Mouse (Mus musculus): ENCODE results near the gene Ankrd22.

Ankrd22 gene

GRCm38 (mm10) chr19:34180316-34180715, 14.5 kb upstream of the Ankrd22 start:
- no peak for DNase-seq (ENCODE audit: low read depth)

GRCm38 (mm10) chr19:34179136-34179535, 13.3 kb upstream of the Ankrd22 start:
- DNase-seq (ENCODE audit: low read depth), result no peak

GRCm38 (mm10) chr19:34174004-34174403, 8.2 kb upstream of the Ankrd22 start:
- no peak for DNase-seq (ENCODE audit: low read depth)

DNA sequence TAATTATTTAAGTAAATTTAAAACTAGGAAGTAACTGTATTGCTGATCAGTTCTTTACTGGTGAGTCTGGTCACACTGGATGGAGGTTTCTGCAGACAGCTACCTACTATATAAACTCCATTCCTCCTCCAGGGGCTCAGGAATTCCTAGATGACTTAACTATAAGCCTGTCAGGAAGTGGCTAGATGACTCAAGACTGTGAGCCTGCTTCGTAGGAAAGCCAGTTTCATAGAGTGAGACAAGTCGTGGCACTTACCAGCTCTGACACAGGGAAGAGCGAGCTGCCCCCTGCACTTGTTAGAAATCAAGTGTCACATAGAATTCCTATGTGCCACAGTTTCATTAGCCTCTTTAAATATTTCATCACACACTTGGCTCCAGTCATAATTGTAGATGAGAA, 5.3 kb upstream of the Ankrd22 start:
- no peak for DNase-seq (ENCODE audit: low read depth)

GRCm38 (mm10) chr19:34169121-34169520, 3.3 kb upstream of the Ankrd22 start:
- DNase-seq (ENCODE audit: low read depth), result no peak

- DNase-seq (ENCODE audit: low read depth), result no peak
Measured at GRCm38 (mm10) chr19:34167896-34168661, 2.2 kb upstream of the Ankrd22 start.

DNA sequence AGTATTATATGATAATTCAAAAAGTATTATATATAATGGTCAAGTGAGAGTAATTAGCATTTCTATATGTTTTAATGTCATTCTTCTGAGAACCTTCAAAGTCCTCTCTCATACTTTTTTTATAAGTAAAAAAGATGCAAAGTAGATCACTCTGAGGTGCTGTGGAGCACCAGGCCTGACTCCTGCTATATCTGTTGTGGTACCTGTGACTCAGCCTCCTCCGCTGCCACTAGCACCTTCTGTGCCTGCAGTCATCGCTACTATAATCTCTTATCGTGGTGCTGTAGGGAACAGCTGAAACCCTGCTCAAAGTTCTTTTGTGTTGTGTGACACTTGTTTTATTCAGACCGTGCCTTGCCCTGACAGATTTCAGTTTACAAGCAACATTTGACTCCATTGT, 533 bp upstream of the Ankrd22 start:
- no peak for DNase-seq (ENCODE audit: low read depth)

DNA sequence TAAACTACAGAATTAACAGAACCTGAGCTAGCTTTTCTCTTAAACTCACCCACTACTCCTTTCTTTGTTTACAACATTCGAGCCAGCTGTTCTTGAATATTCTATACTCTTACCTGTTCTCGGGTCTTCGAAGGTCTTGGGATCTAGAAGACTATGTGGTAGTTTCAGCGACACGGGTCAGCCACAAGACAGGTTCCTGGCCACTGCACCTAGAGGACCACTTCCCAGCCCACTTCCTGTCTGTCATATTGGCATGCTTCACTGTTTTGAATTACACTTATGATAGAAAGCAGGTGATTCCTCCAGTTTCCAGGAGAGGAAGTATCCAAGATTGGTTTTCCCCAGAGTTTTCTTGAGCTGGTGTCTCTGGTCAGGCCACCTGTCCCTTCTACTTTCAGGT, 3.2 kb downstream of the Ankrd22 start:
- no peak for DNase-seq (ENCODE audit: low read depth)

DNA sequence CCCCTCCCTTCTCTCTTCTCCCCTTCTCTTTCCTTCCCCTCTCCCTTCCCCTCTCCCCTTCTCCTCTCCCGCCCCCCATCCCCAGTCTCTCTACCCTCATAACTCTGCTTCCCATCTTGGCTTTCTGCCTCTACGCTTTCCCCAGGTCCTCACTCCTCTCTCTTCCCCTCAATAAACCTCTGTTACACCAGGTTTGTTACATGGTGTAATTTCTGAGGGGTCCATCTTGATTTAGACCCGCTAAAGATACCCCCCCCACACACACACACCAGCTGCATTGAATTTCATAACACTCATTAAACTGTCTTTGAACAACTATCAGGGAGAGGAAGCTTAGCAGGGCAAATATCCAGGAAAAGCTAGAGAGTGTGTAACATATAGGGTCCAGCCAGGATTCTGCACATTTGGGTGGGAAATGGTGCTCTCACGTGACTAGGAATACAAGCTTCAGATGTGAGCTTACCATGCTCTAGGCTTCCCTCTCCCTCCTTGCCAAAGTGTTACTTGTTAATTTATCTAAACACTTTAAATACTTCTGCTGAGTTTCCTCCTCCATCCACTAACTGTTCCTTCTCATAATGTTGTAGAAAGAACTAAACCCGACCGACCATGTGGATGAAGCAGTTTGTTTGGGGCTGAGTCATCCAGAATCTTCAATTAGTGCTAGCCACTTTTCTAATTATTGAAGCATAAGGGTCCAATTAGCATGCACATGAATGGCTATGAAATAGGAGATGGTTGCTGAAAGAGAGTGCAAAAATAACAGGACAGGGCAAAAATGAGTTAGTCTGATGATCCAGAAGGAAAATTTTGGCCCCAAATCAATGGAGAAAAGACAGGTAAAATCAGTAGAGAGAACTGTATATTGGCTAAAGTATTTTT, 12.3 kb downstream of the Ankrd22 start:
- DNase-seq (ENCODE audit: low read depth), result no peak

DNA sequence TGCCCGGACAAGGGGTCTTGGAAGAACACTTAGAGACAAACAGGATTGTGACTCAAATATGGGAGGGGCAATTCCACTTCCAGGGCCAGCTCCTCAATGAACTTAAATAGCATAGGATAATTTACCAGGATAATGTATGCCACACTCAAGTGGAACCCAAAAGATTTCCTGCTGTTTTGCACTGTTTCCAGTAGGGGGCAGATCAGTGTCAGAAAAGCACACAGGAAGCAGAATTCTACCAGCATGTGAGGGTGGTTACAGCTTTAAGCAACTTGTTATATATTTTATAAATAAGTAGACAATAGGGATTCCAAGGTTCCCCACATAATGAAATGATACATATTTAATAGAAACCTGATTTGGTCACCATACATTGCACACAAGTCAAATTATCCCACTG, 13.9 kb downstream of the Ankrd22 start:
- no peak for DNase-seq (ENCODE audit: low read depth)

DNA sequence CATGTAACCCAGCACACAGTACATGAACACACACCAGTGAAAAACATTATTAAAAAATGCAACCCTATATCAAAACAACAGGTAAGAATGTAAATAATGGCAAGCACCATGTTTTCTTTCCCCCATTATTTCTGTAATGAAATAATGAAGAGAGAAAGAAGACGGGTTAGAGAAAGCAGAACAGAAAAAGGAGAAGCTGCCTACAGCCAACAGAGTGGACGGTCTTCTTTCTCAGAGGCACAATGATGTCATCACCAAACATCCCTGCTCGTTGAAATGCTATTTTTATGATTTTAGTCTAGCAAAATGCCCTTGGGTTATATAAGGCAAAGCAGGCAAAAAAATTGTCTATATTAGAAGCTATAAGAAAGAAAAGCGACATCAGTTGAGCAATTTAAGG, 17.4 kb downstream of the Ankrd22 start:
- DNase-seq (ENCODE audit: low read depth), result no peak

- no peak for DNase-seq (ENCODE audit: low read depth)
Measured at GRCm38 (mm10) chr19:34139431-34140046, 26.3 kb downstream of the Ankrd22 start.

DNA sequence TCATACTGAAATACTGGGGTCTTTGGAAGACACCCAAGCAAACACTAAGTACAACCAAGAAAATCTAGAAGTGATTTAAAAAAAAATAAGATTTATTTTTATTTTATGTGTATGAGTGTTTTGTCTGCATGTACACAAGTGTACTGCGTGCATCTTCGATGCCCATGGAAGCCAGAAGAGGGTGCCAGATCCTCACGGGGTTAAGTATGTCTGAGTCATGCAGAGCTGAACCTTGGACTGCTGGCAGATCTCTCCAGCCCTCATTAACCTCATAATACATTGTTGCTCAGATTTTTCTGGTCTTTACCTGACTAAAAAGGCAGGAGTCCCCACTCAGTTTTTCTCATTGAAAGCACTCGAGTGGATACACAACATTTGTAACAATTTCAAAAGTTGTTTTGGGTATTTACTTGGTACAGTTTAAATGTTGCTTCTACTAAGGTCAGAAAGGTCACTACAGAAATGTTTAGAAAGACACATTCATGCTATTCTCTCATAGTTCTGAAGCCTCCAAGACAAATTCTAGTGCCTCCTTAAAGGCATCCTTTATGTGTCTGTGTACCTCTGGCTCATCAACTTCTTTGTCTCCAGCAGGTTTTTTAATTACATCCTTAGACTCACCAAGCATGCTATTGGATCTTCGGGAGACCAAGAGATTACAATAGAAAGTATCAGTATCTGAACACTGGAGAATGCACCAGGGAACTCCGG, 27.0 kb downstream of the Ankrd22 start:
- no peak for DNase-seq (ENCODE audit: low read depth)

DNA sequence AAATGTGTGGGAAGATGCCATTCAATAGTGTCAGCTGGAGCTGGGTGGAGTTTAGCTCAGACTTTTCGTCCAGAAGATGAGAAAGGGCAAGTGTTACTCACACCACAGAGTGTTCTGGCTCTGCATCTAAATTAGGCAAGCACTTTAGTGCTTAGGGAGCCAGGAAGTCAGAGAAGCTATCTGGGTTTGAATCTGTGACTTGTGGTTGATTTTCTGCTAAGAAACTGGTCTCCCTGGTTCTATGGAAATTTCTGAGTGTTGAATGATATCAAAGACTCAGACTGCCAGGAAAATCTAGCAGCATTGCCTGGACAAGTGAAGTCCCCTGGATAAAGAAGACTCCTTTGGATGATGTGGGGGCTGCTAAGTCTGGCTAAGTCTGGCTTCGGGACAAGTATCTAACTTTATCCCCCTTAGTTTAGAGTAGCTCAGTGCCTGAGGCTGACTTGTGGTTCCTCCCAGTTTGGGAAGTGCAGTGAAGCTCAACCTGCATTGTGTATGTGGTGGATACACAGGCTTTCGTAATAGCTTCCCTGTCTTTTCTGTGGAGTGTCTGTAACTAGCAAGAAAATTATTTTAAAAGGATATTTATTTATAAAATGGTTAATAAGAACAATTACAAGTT, 45.6 kb downstream of the Ankrd22 start:
- peak; percentile 59 for DNase-seq (ENCODE audit: low read depth)

DNA sequence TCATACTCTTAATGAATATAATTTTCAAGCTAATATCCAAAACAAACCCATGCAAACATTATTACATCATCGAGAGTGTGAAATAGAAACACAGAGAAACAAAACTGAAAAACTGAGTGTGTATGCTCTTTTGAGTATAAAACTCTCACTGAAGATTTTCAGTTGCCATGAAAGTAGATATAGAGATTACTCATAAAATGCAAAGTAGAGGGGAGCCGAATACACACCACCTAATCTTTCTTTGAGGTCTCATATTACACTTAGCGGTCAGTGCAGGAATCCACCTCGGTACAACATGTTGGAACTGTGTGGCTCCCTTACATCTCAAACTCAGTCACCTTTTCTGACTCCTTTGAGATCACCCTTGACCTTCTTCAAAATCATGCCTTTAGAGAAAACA, 46.2 kb downstream of the Ankrd22 start:
- DNase-seq (ENCODE audit: low read depth), result no peak

- DNase-seq (ENCODE audit: low read depth), result no peak
Measured at GRCm38 (mm10) chr19:34119102-34119501, 46.8 kb downstream of the Ankrd22 start.

- DNase-seq (ENCODE audit: low read depth), result no peak
Measured at GRCm38 (mm10) chr19:34104841-34105240, 61.0 kb downstream of the Ankrd22 start.

DNA sequence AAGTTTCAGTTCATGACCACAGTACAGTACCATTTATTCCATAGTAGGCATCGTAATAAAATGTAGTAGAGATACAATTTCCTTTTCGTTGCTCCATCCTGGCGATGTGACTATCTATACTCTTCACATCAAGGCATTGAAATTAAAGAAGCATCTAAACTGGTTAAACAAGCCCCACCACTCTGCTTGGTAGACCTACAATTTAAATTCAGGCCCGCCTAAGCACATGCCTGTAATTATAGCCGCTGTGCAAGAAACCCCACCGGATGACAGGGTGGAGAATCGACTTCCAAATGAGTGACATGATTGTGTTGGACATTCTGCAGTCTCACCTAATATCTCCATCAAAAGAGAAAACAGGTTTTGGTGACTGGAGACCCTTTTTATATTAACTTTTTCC, 64.0 kb downstream of the Ankrd22 start:
- DNase-seq (ENCODE audit: low read depth), result no peak

DNA sequence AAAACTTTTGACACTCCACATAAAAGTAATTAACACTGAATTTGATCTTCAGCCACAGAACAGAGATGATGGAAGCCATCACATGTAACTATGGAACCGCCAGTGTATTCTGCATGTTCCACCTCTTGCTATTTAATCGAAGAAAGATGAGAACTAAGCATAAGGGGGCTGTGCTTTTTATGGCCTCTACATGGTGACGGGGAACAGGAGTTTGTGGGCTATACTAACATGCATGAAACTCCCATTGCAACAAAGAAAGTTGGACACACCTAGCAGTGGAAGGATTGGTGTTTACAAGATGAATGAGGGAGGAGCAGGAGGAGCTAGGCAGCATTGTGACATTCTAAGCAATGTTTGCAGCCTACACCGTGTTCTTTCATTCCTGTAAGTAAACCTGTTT, 65.2 kb downstream of the Ankrd22 start, which contains the start of gene Lipm:
Gene Lipm, plus strand, starts transcription at position 301 of the 400 bp plus-strand sequence.
- DNase-seq (ENCODE audit: low read depth), result no peak

GRCm38 (mm10) chr19:34096228-34096627, 69.6 kb downstream of the Ankrd22 start:
- DNase-seq (ENCODE audit: low read depth), result peak; percentile 36

GRCm38 (mm10) chr19:34095381-34095780, 70.5 kb downstream of the Ankrd22 start:
- no peak for DNase-seq (ENCODE audit: low read depth)
